ENCODE assay signal across 8 mouse cellular contexts in the genomic region with DNA sequence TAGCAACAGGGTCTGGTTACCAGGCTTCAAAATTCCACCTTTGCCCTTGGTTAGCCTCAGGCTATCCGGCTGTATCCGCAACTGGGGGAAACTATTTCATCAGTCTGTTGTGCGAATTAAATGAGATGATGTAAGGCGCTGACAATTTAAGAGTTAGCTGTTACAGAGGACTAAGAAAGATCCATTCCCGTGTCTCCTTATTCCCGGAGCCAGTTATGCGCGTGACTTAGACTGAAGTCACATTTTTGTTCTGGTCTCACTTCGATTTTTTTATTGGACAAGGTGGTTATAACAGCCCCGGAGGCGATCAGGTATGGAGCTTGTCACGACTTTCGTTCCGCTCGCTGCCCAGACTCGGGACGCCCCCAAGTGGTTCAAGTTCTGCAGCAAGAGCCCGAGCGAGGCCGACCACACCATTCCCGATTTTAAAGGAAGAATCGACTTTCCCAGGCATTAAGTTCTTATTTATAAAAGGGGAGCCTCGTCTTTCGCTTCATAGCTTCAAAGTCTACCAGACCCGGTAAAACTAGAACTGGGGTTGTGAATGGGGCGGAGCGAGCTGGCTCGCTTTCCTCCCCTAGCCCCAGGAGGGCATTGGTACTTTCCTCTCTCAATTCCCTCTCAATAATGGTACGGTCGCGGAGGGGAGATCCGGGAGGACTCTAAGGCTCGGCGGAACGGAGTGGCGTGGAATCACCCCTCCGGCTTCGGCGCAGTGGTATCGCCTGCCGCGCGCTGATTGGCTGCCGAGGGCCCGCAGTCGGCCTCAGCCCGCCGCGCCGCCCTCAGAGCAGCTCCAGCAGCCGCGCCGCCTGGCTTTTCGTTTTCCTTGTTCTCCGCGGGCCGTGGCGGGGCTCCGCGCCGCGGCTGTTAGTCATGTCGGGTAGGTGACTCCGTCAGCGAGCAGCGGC. TPM values are rescaled to one million over a fixed set of nuclear protein-coding genes. Genes with fewer than 3 reads are reported as not detected.
DNase-seq lines count a peak whose midpoint lies in the region; ATAC-seq and TF ChIP-seq lines count a peak whose summit lies in the region.

A gene (plus strand): TSS at position 763 of the 911 bp plus-strand sequence.

- intact Hi-C loops in heart, postnatal 36 days (cut with DNase I): loop anchor here (1.0 kb wide), 1 partner anchor 32 kb away; no protein-coding TSS in a partner anchor

- peaks cover 15% of the 10 kb centered on the region for H3K36me3 ChIP-seq in G1E (replicated peaks)
- no peaks in the 10 kb centered on the region for H3K36me3 ChIP-seq in forebrain, embryonic 16.5 days (ENCODE audit: control insufficient read depth, insufficient read depth)
- H3K36me3 ChIP-seq in lung, embryonic 14.5 days (ENCODE audit: insufficient read depth): peaks cover 14% of the 10 kb centered on the region
- H3K36me3 ChIP-seq in thymus, adult 2 months (ENCODE audit: control insufficient read depth, insufficient read depth, low read length): no peaks in the 10 kb centered on the region

- no peak for TF ChIP-seq CTCF in G1E (IDR thresholded peaks at IDR 0.05; ENCODE audit: low read depth, low read length)
- TF ChIP-seq CTCF in layer of hippocampus, adult 2 months (conservative IDR thresholded peaks at IDR 0.05): peak; percentile 84
- peak; percentile 69 for TF ChIP-seq CTCF in lung, embryonic 14.5 days (IDR thresholded peaks at IDR 0.05; ENCODE audit: low read depth)
- peak; percentile 59 for TF ChIP-seq CTCF in olfactory bulb, adult 2 months (IDR thresholded peaks at IDR 0.05; ENCODE audit: insufficient read depth, low read depth, low read length)
- TF ChIP-seq CTCF in thymus, adult 2 months (IDR thresholded peaks at IDR 0.05; ENCODE audit: borderline replicate concordance, control insufficient read depth, extremely low read depth, insufficient read depth, low read length, poor library complexity): peak; percentile 19; the same call in 1 of the 2 replicates

- no peaks in the 10 kb centered on the region for H3K9me3 ChIP-seq in G1E (replicated peaks)
- no peaks in the 10 kb centered on the region for H3K9me3 ChIP-seq in forebrain, embryonic 16.5 days (ENCODE audit: control insufficient read depth, low read length)
- H3K9me3 ChIP-seq in lung, embryonic 14.5 days (ENCODE audit: low read depth, low read length): no peaks in the 10 kb centered on the region

- DNase-seq in G1E (ENCODE audit: low spot score): peak; percentile 89
- peak; percentile 99 for DNase-seq in cerebellum, adult 18-20 months
- peak; percentile 98 to 99 for DNase-seq in heart, postnatal 36 days
- DNase-seq in layer of hippocampus, adult 2 months (ENCODE audit: low spot score in 2 of 2): peak; percentile 98 to 100
- peak; percentile 99 for DNase-seq in lung, embryonic 14.5 days
- DNase-seq in thymus, adult 2 months: peak; percentile 99

- under 1% methylated on average over 66 of the region's 66 CpGs for WGBS in forebrain, embryonic 16.5 days
- under 1% methylated on average over 66 of the region's 66 CpGs for WGBS in lung, embryonic 14.5 days
- under 1% methylated on average over 66 of the region's 66 CpGs for WGBS in olfactory bulb, adult 2 months
- 2% methylated on average over 66 of the region's 66 CpGs for WGBS in thymus, adult 2 months

- peak within 1 kb of the TSS; percentile 88 for H3K4me3 ChIP-seq in G1E (ENCODE audit: low read depth, low read length)
- H3K4me3 ChIP-seq in forebrain, embryonic 16.5 days (replicated peaks; ENCODE audit: low read length): peak within 1 kb of the TSS; percentile 59
- H3K4me3 ChIP-seq in layer of hippocampus, adult 2 months: peak within 1 kb of the TSS; percentile 75
- peak within 1 kb of the TSS; percentile 96 for H3K4me3 ChIP-seq in lung, embryonic 14.5 days (ENCODE audit: low read depth, low read length)
- peak within 1 kb of the TSS; percentile 71 for H3K4me3 ChIP-seq in olfactory bulb, adult 2 months (ENCODE audit: insufficient read depth, low read depth, low read length)
- H3K4me3 ChIP-seq in thymus, adult 2 months (ENCODE audit: control insufficient read depth, insufficient read depth, low read length): peak within 1 kb of the TSS; percentile 93

- peaks cover 22% of the 10 kb centered on the region for H3K4me1 ChIP-seq in G1E (ENCODE audit: insufficient read depth, low read depth, low read length)
- H3K4me1 ChIP-seq in forebrain, embryonic 16.5 days (replicated peaks; ENCODE audit: control insufficient read depth, insufficient read depth, low read length): peaks cover 16% of the 10 kb centered on the region
- 0 out of 2 replicates have a peak, but pooled peaks cover 5% of the 10 kb centered on the region for H3K4me1 ChIP-seq in lung, embryonic 14.5 days (ENCODE audit: insufficient read depth)
- H3K4me1 ChIP-seq in olfactory bulb, adult 2 months (ENCODE audit: control insufficient read depth, insufficient read depth, low read length): 0 out of 2 replicates have a peak, but pooled peaks cover 3% of the 10 kb centered on the region
- H3K4me1 ChIP-seq in thymus, adult 2 months (replicated peaks; ENCODE audit: control insufficient read depth, insufficient read depth, low read length): peaks cover 7% of the 10 kb centered on the region

- H3K4me2 ChIP-seq in forebrain, embryonic 16.5 days (ENCODE audit: low read length): peak within 1 kb of the TSS; percentile 75
- peak within 1 kb of the TSS; percentile 94 for H3K4me2 ChIP-seq in lung, embryonic 14.5 days

- TF ChIP-seq POLR2A in olfactory bulb, adult 2 months (IDR thresholded peaks at IDR 0.05; ENCODE audit: insufficient read depth, low read depth, low read length): peak; percentile 95
- peak; percentile 92 for TF ChIP-seq POLR2A in thymus, adult 2 months (IDR thresholded peaks at IDR 0.05; ENCODE audit: control insufficient read depth, extremely low read depth, insufficient read depth, low read length, poor library complexity)

- peak within 1 kb of the TSS; percentile 87 for H3K9ac ChIP-seq in forebrain, embryonic 16.5 days (replicated peaks; ENCODE audit: low read depth, low read length)
- H3K9ac ChIP-seq in lung, embryonic 14.5 days: peak within 1 kb of the TSS; percentile 87

- peak; percentile 95 for ATAC-seq in G1E (ENCODE audit: extremely low read depth, insufficient number of reproducible peaks, low FRiP score, poor library complexity, severe bottlenecking)
- peak; percentile 98 for ATAC-seq in forebrain, embryonic 16.5 days
- ATAC-seq in lung, embryonic 14.5 days (ENCODE audit: insufficient read depth): peak; percentile 98

- peak within 1 kb of the TSS; percentile 96 for H3K27ac ChIP-seq in forebrain, embryonic 16.5 days (ENCODE audit: low read length)
- peak within 1 kb of the TSS; percentile 94 for H3K27ac ChIP-seq in layer of hippocampus, adult 2 months
- peak within 1 kb of the TSS; percentile 91 for H3K27ac ChIP-seq in lung, embryonic 14.5 days (ENCODE audit: low read depth)
- H3K27ac ChIP-seq in olfactory bulb, adult 2 months (ENCODE audit: insufficient read depth, low read depth, low read length): peak within 1 kb of the TSS; percentile 90
- H3K27ac ChIP-seq in thymus, adult 2 months (ENCODE audit: control insufficient read depth, insufficient read depth, low read length): peak within 1 kb of the TSS; percentile 58; the same call in 1 of the 2 replicates

- peaks cover 7% of the 10 kb centered on the region; the same call in 1 of the 2 replicates for H3K27me3 ChIP-seq in G1E (ENCODE audit: insufficient read depth, low read length)
- H3K27me3 ChIP-seq in forebrain, embryonic 16.5 days (replicated peaks; ENCODE audit: control insufficient read depth, insufficient read depth, low read length): no peaks in the 10 kb centered on the region
- H3K27me3 ChIP-seq in lung, embryonic 14.5 days (ENCODE audit: insufficient read depth, low read length): no peaks in the 10 kb centered on the region
- H3K27me3 ChIP-seq in thymus, adult 2 months (ENCODE audit: control insufficient read depth, insufficient read depth, low read length): no peaks in the 10 kb centered on the region

RNA-seq across cellular contexts. Expression of the gene that starts here (rescaled TPM):
- total RNA-seq in G1E (2014; fragmentation: Nextera tagmentation) (99.5 and 106 TPM in 2 replicates), G1E (2017) (22.7 and 29.9 TPM in 2 replicates)
- polyA plus RNA-seq in G1E (2012): 41.8 and 47.1 TPM in 2 replicates
- 8.8 and 17.1 TPM in 2 replicates for polyA plus RNA-seq in forebrain, embryonic 16.5 days (2015; fragmentation: Nextera tagmentation; extraction: Ambion mirVana)
- total RNA-seq in heart, postnatal 36 days (2021): 10 to 100 TPM; 35.2 to 40.8 TPM
- total RNA-seq in layer of hippocampus, adult 2 months (2021): 10 to 100 TPM; 81.2 to 93.6 TPM
- 14.4 and 14.7 TPM in 2 replicates for polyA plus RNA-seq in lung, embryonic 14.5 days (2014; fragmentation: Nextera tagmentation; extraction: Ambion mirVana)
- not detected in 2 replicates for polyA plus RNA-seq in olfactory bulb, adult 2 months (2012; ENCODE audit: insufficient read depth, insufficient read length, low replicate concordance, missing spikeins)
- polyA plus RNA-seq in thymus, adult 2 months (2012; rRNA removed): 17.1 and 20.0 TPM in 2 replicates

Comparison
In these comparisons a context has a peak if more than half of its experiments do, and no peak if none do; other contexts are left out.
1. Peak in every context shown above with its lines: DNase-seq, ATAC-seq, H3K4me3 ChIP-seq and H3K27ac ChIP-seq.